Mouse (Mus musculus) cerebellum, adult 2 months (tissue): ENCODE results near the gene Vps39.

ENCODE experiments used
- CTCF ChIP-seq: fragments of 200-500 bp; IDR thresholded peaks from 2 replicates; pipeline ENCODE4 v1.5.1; 2011; ENCODE audit warnings: low read depth, mild to moderate bottlenecking, control low read depth, low read length, moderate library complexity, borderline replicate concordance; ENCODE audit not compliant: insufficient read depth
- POLR2A ChIP-seq: fragments of 200-500 bp; IDR thresholded peaks from 2 replicates; pipeline ENCODE4 v1.6.1; 2011; ENCODE audit warnings: low read length, control low read depth, borderline replicate concordance; ENCODE audit not compliant: insufficient read depth

GRCm38 (mm10) chr2:120337886-120338285 lies 15.1 kb downstream of the Vps39 start:
- TF ChIP-seq CTCF (no peak), POLR2A (no peak)
